Mouse (Mus musculus): ENCODE measurements at regions not wholly inside any gene's neighbourhood (a gene's known extent, or its start where the extent isn't known, plus 50 kb on each side); places are given as distances from the start of the nearest gene placed in this dataset.

DNA sequence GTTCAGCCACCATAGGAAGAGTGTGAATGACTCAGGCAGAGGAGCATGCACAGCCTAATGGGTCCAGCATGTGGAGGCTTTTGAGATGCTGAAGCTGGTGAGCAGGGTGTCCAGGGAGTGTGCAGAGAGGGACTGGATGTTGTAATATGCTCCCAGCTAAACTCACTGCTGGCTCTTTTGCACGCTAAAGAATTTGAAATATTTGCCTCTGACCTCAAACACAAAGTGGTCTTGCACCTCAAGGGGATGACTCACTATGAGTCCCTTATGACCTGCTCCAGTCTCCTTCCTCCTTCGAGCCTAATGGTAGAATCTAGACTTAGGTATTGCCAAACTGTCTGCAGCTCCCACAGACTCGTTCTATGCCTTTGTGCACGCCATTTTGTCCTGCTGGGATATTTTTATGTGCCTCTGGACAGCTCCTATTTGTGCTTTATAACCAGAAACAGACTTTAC is 55.0 kb upstream of the Slit3 start:
- DNase-seq (ENCODE audit: low spot score) = no peak

DNA sequence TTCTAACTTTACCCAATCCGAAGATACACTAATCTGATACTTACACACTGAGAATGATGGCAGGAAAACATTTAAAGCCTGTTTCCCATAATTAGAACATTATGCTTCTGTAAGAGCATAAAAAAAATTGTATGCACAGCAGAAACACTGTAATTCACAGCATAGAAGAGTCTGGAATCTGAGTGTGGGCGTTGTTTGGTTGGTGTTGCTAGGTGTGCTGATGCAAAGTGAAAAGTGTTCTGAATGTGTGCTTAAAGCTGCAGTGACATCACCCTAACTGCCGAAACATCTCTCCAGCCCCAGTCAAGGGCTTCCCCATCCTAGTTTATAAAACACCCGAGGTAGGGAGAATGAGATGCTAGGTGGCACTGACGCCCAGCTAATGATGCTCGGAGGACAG is 63.2 kb upstream of the Slit3 start:
- DNase-seq (ENCODE audit: low spot score) = no peak

DNA sequence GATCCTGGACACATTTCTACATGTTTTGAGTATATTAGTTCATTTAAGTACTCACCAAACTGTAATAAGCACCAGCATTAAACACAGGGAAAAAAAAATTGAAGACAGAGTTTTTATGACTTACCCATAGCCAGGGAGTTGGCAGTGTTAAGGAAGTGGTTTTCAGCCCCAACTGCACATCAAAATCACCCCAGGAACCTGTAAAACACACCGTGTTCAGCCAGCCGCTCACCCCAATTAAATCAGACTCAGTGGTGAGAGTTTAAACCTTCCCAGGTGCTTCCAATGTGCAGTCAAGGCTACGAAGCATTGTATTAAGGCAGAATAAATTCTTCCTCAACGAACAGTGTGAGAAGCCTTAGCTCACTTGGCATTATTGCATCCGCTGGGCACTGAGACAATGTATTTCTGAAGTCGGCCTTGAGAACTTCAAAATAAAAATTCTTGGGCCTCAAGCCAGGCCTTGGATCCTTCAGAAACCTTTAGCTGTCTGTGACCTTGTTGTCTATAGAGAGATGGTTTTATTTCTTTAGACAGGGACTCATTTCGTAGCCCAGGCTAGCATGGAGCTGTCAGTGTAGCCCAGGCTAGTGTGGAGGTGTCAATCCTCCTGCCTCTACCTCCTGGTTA is 65.4 kb upstream of the Slit3 start:
- peak; percentile 11 for DNase-seq (ENCODE audit: low spot score)

DNA sequence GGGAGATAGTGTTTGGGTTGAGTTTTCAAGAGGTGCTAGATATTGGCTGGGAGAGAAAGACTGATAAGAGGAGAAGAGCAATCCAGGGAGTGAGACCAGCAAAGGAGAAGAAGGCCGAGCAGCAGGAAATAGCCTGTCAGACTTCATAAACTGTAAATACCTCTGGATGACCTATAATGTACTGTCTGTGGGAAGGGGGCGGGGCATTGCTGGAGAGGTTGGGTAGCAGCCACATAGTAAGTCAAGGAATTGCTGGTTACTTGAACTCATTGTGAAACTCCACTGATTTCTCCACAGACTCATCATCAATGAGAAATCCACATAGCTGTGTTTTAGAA is 67.4 kb upstream of the Slit3 start:
- DNase-seq (ENCODE audit: low spot score) = no peak

DNA sequence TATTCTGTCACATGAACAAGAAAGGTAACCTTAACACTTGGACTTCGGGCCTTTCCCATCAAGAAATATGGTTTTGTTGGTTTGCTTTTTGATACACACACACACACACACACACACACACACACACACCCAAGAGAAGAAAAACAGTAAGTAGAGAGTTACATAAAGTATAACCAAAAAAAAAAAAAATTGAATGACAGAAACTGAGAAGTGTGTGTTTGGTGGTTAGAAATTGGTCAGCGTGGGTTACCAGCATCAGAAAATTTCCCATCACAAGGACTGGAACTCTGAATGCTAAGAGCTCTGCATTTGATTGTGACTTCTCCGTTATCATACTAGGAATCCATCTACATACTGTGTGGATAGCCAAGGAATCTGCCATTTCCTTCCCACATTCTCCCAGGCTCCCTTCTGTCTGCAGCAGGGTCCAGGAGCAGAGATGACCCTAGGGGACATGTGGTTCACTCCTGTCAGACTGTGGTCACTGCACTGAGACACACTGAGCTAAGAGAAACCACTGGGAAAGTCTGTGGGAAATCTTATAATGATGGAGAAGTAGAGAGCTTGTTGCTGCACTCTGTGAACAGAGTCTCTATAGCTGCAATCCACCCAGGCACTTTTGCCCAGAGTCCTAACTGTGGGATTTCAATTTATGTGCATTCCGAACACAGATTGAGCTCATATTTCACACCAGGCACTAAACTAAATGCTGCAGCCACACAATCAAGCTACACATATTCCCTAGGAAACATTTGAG is 68.0 kb upstream of the Slit3 start:
- no peak for DNase-seq (ENCODE audit: low spot score)

DNA sequence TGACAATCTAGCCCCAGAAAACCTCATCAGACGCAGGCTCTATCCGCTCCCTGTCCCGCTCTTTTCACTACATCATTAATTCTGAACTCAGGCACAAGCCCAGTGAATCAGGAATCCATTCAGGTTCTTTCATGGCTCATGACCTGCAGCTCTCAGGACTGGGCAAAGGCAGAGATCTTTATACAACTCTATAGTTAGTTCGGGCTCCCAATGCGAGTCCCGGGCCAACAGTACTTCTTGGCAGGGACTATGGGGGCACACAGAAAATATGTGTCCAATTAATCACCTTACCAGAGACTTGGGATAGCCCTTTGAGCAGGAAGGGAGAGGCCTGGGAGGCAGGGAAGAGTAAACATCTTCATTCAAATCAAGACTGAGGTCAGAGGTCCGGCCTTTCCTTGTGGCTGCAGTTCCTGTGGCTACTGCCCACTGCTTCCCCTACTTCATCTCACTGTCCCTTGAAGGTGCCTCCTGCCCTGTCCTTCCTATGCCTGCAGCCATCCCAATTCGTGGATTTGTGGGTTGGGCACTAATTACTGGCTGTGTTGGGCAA is 71.3 kb upstream of the Slit3 start:
- DNase-seq (ENCODE audit: low spot score) = no peak

DNA sequence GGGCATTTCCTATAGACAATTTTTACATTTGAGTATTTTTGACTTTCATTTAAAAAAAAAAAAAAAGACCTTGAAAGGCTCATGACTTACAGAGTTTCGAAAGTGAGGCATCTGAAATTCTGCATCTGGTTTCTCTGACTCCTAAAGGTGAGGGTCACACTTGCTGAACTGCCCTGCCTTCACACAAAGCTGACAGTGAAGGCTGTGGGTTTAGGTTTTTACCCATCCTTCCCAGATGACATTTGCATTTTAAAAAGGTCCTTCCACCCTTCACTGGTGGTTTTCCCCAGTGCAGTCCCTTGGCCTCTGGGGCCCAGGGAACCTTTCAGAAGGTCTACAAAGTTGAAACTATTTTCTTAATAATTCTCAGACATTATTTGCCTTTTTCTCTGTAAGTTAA is 76.4 kb upstream of the Slit3 start:
- DNase-seq (ENCODE audit: low spot score) = no peak

DNA sequence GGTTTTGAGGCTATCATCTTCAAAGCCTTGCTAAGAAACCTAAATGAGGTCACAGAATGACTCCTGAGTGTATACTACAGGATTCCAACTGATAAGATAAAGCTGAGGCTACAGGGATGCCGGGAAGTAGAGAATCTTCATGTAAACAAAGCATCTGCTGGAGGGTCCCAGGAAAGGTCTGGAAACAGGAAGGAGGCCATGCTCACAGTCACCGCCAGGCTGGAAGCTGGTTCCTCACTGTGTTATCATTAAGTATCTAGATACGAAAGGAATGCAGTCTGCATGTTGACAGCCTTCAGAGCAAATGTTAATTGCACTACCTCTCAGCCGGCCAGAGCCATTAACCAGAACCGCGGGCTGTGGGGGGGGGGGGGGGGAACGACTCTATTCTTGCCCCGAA is 96.6 kb upstream of the Slit3 start:
- DNase-seq (ENCODE audit: low spot score) = no peak

DNA sequence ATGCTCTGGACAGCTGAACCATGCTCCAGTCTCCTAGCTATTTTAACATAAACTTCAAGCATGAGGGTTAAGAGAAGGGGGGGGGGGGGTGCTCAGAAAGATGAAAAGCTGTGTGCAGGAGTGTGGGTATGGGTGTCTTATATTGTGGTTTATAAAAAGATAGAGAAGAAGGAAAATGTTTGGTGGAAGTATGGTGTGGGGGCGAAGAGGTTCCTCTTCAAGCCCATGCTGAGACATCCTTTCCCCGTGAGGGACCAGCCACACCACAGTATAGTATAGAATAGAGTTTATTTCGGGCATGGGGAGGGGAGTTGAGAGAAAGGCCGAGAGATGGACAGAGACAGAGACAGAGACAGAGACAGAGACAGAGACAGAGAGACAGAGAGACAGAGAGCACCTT is 97.2 kb upstream of the Slit3 start:
- no peak for DNase-seq (ENCODE audit: low spot score)

DNA sequence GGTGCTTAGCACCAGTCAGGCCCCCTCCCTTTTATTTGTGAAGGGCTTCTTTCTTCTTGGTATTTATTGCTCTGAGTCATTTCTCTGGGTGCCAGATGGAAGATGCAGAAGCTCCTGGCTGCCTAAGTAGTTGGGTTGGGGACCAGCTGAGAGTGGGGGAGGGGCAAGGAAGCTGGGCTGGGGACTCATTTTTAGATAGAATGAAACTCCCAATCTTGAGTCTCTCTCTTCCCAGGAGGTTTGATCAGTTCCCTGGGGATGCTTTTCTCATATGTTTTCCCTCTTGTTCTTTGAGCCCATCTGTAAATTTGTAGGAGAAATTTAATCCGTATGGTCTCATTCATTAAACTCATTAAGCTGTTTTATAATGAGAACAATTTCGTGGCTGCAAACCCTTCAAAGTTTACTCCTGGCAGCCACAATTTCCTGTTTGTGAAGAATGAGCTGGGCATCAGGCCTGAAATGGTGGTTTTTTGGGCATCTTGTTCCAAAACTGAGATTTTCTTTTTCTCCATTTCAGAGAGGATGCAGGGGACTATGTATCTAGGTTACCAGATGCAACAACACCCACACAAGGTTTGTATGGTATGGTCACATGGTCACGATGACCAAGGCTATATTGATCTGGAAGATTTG is 98.9 kb upstream of the Slit3 start:
- DNase-seq (ENCODE audit: low spot score) = no peak

DNA sequence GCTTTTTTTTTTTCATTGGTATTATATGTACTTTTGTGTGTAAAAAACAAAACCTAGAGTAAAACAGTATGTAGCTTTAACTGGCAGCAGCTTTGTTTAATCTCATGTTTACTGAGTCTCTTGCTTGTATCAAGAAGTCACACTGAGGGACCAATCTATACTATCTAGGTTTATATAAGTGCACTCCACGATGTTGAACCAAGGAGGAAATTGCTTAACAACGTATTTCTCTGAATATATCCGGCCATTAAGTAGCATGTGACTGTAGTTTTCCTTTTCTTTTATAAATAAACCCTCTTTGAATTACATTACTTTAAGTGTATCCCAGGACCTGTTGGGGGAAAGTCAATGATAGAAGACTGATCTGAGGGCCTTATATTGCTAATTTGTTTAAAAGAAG is 104.0 kb upstream of the Slit3 start:
- DNase-seq (ENCODE audit: low spot score) = no peak

DNA sequence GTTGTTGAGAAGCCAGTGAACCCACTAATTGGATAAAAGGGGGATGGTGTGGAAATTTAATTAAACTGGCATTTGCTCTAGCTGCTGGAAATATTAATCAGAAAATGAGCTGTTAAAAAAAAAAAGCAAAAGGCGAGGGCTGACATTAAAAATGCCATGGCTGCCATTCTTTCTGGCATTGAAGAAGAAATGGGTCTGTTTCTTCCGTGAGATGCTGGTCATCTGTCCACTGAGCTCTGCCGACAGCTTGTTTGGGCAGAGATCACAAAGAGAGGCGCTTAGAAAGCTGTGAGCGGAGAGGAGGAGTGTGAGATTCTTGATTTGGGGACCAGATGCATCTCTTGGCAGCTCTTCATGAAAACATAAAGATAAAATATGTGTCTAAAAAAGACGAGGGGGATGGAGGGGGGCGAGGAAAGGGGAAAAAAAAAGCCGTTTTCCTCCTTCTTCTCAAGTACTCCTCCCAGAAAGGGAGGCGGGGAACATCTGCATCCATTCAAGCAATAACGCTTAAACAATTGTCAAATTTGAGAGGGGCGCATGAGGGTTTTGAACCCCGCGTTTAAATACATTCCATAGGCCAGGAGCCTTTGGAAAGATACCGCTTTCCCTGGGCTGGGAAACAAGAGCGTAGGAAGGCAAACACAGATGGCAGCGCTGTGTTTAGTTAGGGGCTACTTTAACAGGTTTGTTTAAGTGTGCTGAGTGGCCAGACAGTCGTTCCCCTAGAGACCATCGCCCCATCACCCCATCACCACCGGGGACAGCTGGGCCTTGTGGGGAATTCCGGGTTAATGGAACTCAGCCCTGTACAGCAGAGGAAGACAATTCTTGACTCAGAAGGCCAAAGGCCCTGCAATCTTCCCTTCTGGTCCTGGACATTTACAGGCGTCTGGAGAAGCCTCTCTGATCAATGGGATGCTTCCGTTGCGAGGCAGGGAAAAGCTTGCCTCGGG is 109.2 kb upstream of the Slit3 start:
- no peak for DNase-seq (ENCODE audit: low spot score)

DNA sequence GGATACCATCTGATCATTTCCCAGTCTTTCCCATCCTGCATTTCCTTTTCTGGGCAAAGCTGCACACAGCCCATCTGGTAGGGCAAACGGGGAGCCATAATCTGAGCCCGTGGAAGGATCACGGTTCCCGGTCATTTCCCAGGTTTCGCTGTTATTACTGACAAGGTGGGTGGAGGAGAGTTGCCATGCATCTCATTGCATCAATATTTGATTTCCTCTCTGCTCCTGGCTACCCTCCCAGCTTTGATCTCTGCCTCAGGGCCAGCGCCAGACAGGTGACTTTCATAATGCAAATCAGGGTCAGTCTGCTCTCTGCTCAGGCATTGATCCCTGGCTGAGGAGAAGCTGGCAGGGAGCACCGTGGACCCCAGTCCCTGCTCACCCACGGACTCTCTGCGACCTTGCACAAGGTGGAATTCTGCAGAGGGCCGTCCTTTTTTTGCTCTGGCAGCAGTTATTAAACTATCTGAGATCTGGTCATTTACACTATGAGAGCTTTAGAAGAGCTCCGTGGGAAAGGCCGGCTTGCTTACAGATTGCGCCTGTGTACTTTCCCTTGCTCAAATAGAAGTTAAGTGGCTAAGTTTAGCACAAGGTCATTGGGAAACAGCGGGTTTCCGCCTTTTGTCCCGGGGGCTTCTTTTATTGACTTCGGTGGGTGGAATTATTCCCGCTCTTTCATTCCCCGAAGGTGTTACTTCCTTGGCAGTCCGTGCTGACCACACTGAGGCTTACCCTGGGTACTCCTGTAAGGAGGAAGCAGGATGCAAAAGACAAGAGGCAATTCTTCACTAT is 114.1 kb upstream of the Slit3 start:
- no peak for DNase-seq (ENCODE audit: low spot score)

DNA sequence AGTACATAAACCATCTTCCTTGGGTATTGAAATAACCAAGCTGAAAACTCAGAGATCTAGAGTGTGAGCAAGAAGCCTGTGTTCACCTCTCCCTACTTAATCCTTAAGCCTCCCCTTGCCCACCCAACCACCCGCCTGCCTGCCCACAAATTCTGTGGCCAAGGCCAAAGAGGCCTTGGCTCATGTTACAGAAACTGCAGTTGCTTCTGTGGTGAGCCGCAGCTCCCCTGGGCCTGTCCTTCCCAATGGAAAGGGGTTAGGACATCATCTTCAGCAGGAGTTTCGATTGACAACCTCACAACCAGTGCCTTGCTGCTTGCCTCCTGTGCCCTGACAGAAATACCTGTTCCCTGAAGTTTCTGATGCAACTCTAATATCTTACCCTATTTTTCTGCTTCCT is 115.9 kb upstream of the Slit3 start:
- no peak for DNase-seq (ENCODE audit: low spot score)

DNA sequence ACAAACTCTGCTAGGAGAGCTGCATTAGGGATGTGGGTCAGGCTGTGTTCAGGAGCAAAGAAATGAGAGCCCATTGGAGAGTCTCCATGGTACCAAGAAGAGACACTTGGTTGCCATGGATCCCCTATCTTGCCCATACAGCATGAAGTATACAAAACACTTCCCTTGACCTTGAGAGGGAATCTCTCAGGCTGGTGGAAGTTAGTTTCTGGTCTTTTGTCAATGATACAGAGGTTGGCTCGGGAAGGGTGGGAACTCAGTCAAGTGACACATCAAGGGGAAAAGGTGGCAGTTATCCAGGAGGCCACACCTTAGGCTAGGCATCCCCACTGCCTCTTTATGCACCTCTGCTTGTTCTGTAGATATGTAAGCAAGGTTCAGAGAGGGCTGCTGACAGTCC is 116.6 kb upstream of the Slit3 start:
- DNase-seq (ENCODE audit: low spot score) = no peak

DNA sequence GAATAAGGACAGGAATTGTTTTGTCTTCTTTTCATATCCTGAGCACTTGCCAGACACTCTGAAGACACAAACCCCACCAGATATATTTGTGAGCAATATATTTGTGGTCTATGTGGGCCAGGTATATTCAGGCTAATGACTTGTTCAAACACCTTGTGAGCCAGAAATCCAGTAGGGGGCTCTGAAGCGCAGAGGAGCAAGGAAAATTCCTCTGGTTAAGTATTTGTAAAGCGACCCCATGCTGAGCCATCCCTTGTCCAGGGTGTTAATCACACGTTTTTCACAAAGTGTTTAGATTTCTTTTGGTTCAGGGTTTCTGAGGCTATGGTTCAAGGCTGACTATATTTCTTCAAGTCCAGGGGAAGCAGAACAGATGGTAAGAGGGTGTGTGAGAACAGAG is 117.1 kb upstream of the Slit3 start:
- DNase-seq (ENCODE audit: low spot score) = no peak

DNA sequence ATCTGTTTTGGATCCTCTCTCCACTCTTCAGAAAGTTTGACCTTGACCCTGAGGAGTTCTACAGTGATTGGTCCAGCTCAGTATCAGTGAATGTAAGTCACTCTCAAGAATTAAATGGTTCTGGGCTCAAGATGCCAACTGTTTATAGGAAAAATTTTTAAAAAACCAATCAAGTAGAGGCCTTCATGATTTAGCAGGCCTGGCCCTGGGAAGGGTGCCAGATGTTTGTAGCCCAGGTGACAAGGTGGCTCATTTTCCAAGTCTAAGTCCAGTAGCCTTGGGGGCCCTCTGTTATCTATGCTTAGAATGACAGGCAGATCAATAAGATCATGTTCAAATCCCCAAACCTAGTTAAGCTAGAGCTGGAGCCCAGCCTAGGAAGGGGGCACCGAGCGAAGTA is 123.1 kb upstream of the Slit3 start:
- no peak for DNase-seq (ENCODE audit: low spot score)

DNA sequence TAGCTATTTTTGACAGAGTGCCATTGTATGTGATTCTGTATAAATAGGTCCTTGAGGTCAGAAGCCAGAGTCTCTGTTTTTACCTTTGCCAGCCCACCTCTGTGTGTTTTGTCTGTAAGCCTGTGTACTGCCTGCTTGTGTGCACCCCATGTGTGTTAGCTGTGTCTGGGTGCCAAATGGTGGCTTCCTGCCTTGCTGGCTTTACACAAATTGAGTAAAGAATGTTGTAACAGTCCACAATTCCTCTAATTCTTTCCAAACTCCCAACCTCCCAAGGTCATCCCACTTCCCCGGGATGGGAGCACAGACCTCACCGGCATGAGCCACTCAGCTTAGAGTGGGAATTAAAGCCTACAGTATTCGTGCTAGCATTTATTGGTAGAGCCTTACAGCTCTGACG is 125.5 kb upstream of the Slit3 start:
- DNase-seq (ENCODE audit: low spot score) = no peak

DNA sequence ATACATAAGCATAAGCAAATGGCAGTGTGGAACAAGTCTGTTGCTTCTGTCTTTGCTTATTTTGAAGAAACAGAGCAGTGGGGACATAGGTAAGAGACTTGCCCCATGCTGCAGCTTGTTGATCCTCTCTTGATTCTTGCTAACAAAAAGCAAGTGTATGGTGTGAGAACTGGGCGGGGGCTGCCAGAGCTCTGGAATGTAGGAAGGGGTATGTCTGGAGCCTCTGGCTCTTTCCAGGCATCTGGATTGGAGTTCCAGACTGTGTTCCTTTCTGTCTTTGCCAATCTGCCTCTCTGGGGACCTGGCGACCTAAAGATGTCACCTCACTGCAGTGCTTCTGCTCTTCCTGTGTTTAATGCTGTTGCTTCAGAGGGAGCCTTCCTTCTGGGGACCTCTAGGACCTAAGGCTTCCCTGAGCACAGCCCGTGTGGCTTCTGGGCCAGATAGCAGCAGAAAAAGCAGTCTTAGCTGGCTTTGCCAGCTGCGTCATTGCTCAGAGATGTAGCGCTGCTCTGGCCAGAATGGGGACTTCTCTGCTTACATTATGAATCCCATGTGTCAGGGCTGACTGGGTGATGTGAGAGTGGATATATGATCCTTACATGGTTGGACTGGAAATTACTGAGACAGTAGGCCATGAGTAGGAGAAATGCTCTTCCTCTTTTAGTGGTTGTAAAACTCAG is 138.1 kb upstream of the Slit3 start:
- no peak for DNase-seq (ENCODE audit: low spot score)

DNA sequence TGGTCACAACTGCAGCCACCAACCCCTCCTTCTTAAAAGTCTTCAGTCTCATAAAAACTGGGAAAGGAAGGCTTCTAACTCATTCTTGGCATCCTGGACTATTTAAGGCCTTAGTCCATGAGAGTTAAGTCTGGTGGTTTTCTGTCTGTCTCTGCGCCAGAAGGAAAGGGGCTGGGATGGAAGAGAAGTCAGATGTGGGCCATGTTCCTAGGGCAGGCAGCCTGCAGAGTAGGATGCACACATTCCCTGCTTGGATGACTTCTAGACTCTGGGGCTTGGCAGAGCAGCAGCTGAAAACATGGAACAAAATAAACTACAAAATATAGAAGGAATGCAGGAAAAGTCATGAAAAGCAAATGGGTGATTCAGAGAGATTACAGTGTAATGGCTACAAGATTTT is 140.8 kb upstream of the Slit3 start:
- no peak for DNase-seq (ENCODE audit: low spot score)

DNA sequence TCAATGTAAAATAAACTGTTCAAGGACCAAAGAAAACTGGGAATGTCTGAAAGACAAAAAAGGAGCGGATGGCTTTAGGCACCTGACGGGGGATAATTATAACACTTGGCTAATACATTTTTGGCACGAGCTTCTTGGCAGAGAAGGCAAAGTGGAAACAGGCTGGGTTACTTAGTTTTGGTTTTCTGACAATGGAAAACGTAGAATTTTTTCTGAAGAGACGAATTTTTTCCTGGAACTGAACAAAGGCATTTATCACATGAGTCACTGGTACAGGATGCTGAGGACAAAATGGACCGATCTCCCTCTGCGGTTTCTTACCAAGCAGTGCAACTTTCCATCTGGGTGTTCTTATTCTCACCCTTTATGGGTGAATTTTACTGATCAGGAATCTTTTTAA is 143.2 kb upstream of the Slit3 start:
- no peak for DNase-seq (ENCODE audit: low spot score)

Measured in ovary, postnatal 36 days (tissue).